Mouse (Mus musculus) layer of hippocampus, postnatal 10 days (tissue): ENCODE results near the gene Art5. TPM values are rescaled to one million over a fixed set of nuclear protein-coding genes. Genes with fewer than 3 reads are reported as not detected.

Source experiments
- DNase-seq, 2 experiments: peaks; one replicate each; pipeline ENCODE4 v3.0.0; 2021; ENCODE audit warnings: low spot score in 2 of 2
- long read RNA-seq: library from polyadenylated mRNA; stranded (forward); transcript quantifications from one replicate; pipeline ENCODE4 v2.0.0, GENCODE M21; 2023
- total RNA-seq, 2 experiments: library from RNA; stranded (reverse); gene quantifications; 2 replicates each; pipeline ENCODE4 v1.2.3; 2021

Gene Art5
- not detected for total RNA-seq
- long read RNA-seq: 0 reads

DNA sequence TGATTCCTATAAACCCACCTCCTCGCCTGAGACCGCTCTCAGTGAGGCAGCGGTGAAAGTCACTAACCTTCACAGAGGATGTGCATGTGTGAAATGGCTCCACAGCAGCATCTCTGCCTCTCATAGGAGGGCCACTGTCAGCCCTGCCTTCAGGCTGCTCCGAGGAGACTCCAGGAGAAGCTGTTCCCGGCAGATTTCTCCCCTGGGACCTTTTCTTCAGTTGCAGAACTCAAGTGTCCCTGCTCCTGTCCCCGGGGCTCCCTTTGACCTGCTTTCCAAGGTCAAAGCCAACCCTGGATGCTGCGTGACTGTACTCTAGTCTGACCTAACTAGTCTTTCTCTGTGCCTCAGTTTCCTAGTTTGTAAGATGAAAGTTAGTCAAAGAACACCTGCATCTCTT, at the start of gene Art5:
TSS of gene Art5 (minus strand) at position 319 of the 400 bp plus-strand sequence.
- DNase-seq: no peak

DNA sequence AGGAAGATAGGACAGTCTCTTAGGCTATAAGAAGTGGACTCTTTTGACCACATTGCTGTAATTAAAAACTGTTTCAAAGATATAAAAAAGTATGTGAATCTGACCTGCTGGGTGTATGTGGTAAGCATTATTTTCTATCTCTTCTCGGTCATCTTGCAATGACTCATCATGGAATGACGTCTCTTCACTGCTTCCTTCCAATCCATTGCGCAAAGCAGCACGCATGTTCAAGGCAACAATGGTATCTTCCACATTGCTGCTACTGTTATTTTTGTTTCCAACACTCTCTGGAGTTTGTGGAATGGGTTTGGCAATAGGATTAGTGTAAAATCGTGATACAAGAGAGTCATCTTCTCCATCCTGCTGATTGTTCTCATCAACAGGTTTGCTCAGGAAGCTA, 44.4 kb upstream of the Art5 start:
- no peak for DNase-seq

DNA sequence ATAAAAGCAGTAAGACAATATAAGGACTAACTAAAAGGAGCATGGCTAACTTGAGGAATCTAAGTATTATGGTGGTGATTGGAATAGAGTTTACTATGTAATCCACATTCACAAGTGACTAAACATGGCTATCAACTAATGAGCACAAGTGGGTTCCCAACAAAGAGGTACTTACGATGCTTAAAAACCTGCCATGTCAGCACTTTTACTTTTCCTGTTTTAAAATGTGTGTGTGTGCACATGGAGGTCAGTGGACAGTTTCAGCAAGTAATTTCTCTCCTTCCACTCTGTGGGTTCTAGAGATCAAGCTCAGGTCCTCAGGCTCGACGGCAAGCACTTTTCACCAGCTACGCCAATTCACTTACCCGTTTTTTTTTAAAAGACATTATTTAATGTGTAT, 28.6 kb upstream of the Art5 start:
- no peak for DNase-seq

DNA sequence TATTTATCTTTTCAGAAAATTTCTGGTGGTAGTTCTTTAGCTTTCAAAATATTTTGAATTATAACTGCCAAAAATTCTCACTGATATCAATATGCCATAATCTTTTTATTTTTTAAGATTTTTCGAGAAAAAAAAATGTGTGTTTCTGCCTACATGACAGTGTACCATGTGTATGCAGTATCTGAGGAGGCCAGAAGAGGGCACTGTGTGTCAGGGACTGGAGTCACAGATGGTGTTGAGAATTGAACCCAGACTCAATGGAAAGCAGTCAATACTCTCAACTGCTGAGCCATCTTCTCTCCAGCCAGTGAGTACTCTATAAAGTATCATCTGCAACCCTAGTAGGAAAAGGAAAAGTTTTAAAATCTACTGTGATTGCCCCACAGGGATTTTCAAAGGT, 28.2 kb upstream of the Art5 start:
- DNase-seq: peak; percentile 27 to 33

DNA sequence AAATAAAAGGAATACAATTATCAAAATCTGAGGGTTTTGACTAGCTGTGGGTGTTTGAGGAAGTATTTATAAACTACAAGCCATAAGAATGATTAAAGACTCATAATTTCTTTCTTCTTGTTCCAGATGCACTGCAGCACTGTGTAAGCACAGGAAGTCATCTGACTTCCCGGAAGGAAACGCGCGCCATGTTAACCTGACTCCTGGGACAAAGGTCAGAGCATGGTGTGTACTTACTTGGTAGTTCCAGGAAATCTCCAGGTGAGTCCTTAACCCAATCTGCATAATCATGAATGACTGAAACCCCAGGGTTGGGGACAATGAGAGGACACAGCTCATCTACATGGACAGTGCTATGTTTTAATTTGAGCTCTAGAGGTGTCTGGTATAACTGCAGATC, 23.1 kb upstream of the Art5 start:
- DNase-seq: no peak

DNA sequence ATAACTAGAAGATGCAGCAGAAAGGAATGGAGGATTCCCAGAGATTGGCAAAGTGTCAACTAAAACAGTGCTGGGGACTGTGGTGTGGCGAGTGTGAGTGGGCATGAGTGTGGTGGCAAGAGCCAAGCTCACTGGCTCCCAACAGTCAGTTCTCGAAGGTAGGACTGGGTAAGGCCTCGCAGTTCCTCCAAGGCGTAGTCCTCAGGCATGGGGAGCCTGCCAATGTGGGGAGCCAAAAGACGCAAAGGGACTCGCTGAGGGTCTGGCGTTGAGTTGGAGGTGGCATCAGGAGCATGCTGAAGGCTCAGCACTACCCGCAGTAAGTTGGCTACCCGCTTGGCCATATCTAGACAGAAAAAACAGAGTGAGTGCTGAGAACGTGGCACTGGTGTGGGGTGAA, 11.0 kb upstream of the Art5 start:
- DNase-seq: no peak

DNA sequence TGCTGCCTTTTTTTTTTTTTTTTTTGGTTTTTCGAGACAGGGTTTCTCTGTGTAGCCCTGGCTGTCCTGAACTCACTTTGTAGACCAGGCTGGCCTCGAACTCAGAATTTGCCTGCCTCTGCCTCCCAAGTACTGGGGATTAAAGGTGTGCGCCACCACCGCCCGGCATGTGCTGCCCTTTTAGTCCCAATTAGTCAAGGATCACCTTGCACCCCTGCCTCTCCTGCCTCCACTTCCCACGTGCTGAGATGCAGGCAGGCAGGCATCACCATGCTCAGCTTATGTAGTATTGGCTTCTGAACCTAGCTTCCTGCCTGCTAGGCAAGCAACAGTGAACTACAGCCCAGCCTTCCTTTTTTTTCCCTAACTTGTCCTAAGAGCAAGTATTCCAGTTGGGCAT, 8.1 kb upstream of the Art5 start:
- no peak for DNase-seq

DNA sequence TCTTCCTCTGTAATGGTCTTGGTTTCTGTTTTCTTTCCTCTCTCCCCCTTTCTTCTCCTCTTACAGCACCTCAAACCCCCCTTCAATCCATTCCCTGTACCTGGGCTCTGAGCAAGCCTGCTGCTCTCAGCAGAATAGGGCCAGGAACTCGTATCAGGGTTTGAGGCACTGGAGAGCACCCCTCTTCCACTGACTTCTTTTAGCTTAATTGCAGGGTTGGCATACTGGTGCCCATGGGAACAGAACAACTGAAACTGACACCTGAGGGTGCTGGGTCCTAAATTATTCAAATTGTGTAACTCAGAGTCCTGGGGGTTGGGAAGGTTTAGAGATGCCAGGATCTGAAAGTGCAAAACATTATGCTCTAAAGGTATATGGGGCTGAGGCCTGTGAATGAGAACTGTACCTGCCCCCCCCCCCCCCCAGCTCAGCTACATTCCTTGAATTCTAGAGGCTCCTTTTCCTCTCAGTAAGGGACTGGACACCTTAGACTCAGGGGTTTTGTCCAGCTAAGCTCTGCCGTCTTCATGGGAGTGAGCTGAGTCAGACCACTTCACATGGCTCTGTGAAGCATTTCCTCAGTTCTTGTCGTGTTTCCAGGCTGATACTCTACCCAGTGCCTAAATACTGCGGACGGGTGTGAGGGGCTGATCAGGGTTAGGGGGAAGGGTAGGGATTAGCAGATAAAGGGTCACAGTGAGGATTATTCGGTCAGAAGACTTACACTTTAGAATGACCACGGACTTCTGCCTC, 7.5 kb upstream of the Art5 start, which contains the start of gene Chrna10:
TSS of gene Chrna10 (minus strand) at position 250 of the 753 bp plus-strand sequence.
- DNase-seq: no peak

- no peak for DNase-seq
Measured at GRCm38 (mm10) chr7:102113151-102113729, 4.0 kb upstream of the Art5 start.

GRCm38 (mm10) chr7:102109746-102110145, 457 bp upstream of the Art5 start:
- DNase-seq: no peak

- DNase-seq: no peak
Measured at GRCm38 (mm10) chr7:102108206-102108605, 1.1 kb downstream of the Art5 start.

GRCm38 (mm10) chr7:102106700-102107141, 2.6 kb downstream of the Art5 start:
- DNase-seq: no peak

DNA sequence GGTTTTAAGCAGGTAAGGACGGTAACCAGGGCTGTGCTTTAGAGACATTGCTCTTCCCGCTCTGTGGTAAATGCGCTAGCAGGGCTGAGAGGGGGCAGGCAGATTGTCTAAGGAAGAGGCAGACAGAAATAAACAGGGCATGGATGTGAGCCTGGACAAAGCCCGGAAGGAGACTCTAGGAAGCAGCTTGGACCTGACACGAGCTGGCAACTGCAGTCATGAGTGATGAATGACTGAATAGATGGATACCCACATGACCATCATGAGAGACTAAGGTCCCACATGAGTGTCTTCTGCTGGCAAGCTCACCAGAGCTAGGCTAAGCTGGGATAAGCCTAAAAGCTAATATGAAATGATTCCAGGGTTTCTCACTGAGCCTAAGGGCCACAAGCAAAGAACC, 5.2 kb downstream of the Art5 start:
- DNase-seq: no peak

GRCm38 (mm10) chr7:102103555-102103954, 5.7 kb downstream of the Art5 start:
- DNase-seq: no peak

DNA sequence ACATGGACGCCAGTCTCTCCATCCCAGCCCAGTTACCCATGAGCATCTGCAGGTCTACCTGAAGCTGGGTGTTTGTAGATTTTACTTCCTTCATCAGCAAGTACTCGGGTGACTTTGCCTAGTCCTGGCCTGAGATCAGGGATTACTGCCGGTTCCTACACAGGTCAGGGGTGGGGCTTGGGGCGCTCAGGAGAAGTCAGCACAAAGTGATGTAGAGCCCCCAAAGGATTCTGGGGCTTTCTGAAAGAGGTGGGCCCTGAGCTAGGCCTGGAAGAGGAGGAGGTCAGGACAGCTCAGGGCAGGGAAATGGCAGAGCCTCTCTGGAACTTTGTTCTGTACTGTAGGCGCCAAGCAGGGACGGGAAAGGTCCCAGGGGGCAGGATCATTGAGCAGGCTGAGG, 6.6 kb downstream of the Art5 start:
- DNase-seq: no peak

DNA sequence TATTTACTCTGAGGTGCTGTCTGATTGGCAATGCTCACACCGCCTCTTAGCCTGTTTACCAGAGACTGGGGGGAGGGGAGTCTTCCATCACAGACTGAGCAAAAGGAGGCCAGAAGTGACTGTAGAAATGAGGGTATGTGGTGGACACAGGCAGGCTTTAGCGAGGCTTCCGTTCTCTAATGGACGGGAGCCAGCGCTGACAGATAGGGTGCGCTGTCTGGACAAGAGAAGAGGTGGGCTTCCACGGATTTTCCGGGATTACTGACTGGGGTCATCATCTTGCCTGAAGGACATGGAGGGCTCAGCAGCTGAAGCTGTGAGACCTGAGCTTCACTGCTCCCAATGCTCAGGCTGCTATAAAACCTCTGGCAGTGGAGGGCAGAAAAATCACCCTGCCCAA, 7.0 kb downstream of the Art5 start:
- DNase-seq: no peak

GRCm38 (mm10) chr7:102101487-102101886, 7.8 kb downstream of the Art5 start, which contains the start of gene Art1:
Art1 (plus strand) TSS chr7:102101743.
- DNase-seq: no peak

GRCm38 (mm10) chr7:102100868-102101267, 8.4 kb downstream of the Art5 start:
- no peak for DNase-seq

GRCm38 (mm10) chr7:102099760-102100661, 9.3 kb downstream of the Art5 start:
- no peak for DNase-seq

- DNase-seq: no peak
Measured at GRCm38 (mm10) chr7:102087336-102087735, 22.0 kb downstream of the Art5 start.

GRCm38 (mm10) chr7:102084041-102084696, 25.1 kb downstream of the Art5 start:
- DNase-seq: no peak
